Mouse (Mus musculus) adrenal gland (tissue): ENCODE measurements around the gene Ccdc97.

Experiments
- intact Hi-C: fragments of 180-260 bp; cut with DNase I; formaldehyde crosslinking; loops from one replicate; pipeline ENCODE4 v1.15.1; 2025
- long read RNA-seq, 2 experiments: library from polyadenylated mRNA; unstranded; transcript quantifications; one replicate each; pipeline ENCODE4 v2.0.0; 2020; ENCODE audit warnings: borderline replicate concordance in 1 of 2; ENCODE audit not compliant: insufficient replicate concordance in 1 of 2

Gene Ccdc97
- long read RNA-seq, experiment 1, partial matches to known transcripts: 0 of 3 reads
- long read RNA-seq, experiment 1, other reads (novel, unspliced or antisense): 0 of 3 reads
- long read RNA-seq, experiment 2, partial matches to known transcripts: 0 of 3 reads
- long read RNA-seq, experiment 2, other reads (novel, unspliced or antisense): 2 of 3 reads

DNA sequence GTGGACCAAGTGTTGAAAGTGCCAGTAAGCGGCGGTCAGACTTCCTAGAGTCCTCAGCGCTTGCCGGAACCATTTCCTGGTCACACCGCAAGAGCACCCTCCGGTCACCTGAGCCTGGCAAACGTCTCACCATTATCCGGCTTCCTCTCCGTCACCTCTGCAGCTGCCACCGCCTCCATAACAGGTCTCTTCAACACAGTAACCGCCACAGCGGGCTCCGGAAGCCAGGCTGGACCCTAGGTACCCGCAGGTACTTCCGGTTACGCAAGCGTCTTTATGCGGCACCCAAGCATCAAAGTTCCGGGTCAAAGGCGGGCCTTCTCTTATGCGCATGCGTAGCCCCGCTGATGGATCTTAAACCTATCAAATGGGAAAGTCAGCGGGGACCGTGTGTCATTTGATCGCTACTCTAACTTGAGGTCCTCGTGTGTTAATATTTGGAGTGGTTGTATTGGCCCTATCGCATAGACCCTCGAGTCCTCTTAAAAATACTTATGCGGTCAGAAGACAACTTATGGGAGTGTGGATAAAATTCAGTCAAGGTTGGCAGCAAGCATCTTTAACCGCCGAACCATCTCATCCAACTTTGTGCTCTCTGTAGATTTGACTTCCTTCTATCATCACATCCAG is at the start of gene Ccdc97:
Ccdc97 (minus strand) TSS at position 301 of the 630 bp plus-strand sequence.
- intact Hi-C loops: no loop called here

GRCm38 (mm10) chr7:25768229-25768628 is 49.3 kb upstream of the Ccdc97 start:
- intact Hi-C loops: no loop called here

DNA sequence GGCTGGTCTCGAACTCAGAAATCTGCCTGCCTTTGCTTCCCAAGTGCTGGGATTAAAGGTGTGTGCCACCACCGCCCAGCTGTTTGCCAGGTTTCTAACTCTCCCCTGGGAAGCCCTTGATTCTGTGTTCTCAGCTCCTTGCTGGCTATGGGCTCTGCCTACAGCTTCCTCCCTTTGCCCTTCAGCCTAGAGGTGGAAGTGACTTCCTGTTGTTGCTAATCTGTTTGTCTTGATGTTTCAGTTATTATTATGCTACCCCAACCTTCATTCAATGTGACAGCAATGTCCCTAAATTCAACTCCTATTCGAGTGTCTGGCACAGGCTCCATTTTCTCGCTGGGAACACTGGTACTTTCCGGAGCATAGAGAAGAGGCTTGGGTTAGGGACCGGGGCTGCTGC is 47.2 kb upstream of the Ccdc97 start:
- intact Hi-C loops: no loop called here

GRCm38 (mm10) chr7:25764221-25764620 is 45.3 kb upstream of the Ccdc97 start:
- intact Hi-C loops: no loop called here

GRCm38 (mm10) chr7:25763678-25764077 is 44.8 kb upstream of the Ccdc97 start:
- intact Hi-C loops: no loop called here

GRCm38 (mm10) chr7:25761354-25761753 is 42.5 kb upstream of the Ccdc97 start:
- intact Hi-C loops: loop anchor here (2.0 kb wide), 1 partner anchor 43 kb away; no protein-coding TSS in a partner anchor

GRCm38 (mm10) chr7:25756011-25756410 is 37.1 kb upstream of the Ccdc97 start:
- intact Hi-C loops: loop anchor here (1.0 to 5.0 kb wide), 2 partner anchors 49 to 101 kb away; no protein-coding TSS in a partner anchor

GRCm38 (mm10) chr7:25755468-25755833 is 36.6 kb upstream of the Ccdc97 start:
- intact Hi-C loops: loop anchor here (5.0 kb wide), 1 partner anchor 102 kb away; no protein-coding TSS in a partner anchor

- intact Hi-C loops: loop anchor here (5.0 kb wide), 1 partner anchor 102 kb away; no protein-coding TSS in a partner anchor
Observed at GRCm38 (mm10) chr7:25754738-25755467, 36.0 kb upstream of the Ccdc97 start, which contains the start of gene Hnrnpul1. Gene Hnrnpul1 (minus strand): TSS chr7:25754757.

- intact Hi-C loops: no loop called here
Observed at GRCm38 (mm10) chr7:25754439-25754737, 35.5 kb upstream of the Ccdc97 start.

DNA sequence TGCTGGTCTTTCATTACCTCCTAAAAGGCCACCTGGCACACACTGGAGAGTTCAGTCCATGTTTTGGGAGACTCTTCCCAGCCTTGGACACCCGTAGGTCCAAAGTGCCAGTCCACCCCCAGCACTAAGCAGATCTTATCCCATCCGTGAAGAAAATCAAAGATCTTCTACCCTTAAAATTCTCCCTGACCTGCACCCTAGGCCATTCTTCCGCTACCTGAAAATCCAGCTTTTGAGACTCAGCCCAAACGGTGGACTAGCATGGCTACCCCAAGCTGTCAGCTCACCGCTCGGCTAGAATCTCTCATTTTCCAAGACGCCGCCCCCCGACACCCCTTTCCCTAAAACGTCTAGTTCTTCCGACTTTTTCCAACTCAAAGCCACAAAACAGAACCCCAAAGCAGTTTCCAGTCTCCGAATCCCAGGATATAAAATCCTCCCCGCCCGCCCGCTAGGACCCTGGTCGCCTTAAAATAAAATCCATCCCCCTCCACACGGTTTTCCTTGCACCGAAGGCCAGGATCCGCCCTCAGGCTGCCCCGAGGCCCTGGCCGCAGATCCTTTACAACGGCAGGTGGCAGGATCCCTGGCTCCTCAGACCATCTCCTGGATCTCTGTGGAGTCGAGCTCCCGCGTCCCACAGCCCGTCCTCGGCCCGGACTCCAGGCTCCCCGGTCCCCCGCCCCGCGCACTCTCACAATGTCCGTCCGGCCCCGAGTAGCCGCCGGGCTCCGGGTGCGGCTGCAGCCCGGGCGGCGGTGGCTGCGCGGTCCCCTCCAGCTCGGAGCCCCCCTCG is 35.0 kb upstream of the Ccdc97 start:
- intact Hi-C loops: no loop called here

GRCm38 (mm10) chr7:25753076-25753475 is 34.2 kb upstream of the Ccdc97 start:
- intact Hi-C loops: no loop called here

- intact Hi-C loops: no loop called here
Observed at GRCm38 (mm10) chr7:25746844-25747243, 28.0 kb upstream of the Ccdc97 start.

DNA sequence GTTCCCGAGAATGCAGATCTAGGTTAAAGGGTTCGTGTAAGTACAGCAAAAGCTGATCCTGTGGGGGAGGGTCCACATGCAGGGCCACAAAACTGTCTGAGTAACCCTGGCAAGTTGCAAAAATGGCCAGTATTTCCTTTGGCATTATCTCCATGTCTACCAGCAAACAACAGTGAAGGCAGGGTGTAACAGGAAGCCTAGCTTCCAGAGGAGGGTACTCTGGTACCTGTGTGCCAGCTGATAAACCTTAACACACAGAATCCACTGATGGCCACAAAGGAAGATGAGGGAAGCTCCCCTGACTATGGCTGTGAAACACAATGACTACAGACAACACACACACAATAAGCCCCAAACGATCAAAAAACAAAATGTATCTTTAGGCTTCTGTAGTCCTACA is 19.4 kb upstream of the Ccdc97 start:
- intact Hi-C loops: no loop called here

- intact Hi-C loops: no loop called here
Observed at GRCm38 (mm10) chr7:25736920-25737319, 18.0 kb upstream of the Ccdc97 start.

- intact Hi-C loops: no loop called here
Observed at GRCm38 (mm10) chr7:25734991-25735390, 16.1 kb upstream of the Ccdc97 start.

GRCm38 (mm10) chr7:25731294-25732055 is 12.6 kb upstream of the Ccdc97 start:
- intact Hi-C loops: no loop called here

GRCm38 (mm10) chr7:25729862-25730261 is 11.0 kb upstream of the Ccdc97 start:
- intact Hi-C loops: no loop called here

DNA sequence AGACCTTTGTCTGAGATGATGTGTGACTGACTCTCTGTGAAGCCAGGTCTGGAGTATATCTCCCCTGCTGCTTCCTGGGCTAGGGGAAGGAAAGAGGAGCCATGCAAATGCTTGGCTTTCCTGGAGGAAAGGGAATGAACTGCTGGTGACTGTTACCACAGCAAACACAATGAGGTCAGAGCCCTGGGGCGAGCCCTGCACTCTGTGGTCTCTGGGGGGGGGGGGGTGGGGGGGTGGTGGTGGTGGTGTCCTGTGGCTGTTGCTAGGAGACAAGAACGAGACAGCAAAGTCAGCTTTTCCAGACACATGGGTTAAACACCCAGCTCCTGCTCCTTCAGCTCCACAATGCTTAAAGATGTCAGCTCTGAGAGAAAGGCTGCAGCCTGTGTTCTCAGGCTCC is 10.5 kb upstream of the Ccdc97 start:
- intact Hi-C loops: no loop called here

DNA sequence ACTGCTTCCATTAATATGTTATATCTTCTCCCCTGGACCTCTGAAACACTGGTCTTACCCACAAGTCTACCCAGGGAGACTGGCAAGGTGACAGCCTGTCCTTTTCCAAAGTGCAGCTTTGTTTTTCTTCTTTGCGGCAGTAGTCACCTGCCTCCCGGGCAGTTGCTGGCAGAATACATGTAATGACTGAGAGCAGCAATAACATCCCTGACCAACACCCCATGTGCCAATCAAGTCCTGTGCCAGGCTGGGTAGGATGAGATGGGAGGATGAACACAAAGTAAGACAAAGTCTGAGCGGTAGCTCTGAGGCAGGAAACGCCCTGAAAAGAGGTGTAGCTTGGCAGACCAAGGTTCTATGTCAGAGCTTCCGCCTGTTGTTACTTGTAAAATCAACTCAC is 8.9 kb upstream of the Ccdc97 start:
- intact Hi-C loops: no loop called here

DNA sequence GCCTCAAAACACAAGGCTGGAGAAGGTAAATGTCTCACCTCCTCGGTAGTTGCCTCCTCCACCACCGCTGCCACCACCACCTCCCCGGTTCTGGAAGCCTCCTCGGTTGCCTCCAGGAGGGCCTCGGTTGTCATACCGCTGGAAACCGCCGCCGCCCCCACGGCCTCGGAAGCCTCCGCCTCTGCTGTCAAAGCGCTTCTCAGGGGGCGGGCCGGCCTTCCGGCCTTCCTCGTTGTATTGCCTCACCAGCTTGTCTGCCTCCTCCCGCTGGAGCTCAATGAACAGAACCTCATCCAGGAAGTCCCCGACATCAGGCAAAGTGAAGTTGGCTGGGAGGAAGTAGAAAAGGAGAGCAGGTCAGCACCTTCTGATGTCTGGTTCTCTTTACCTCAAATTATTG is 7.0 kb upstream of the Ccdc97 start:
- intact Hi-C loops: no loop called here
